Mouse (Mus musculus) brain, embryonic 14.5 days (tissue): ENCODE results near the gene Pcyt1a. TPM values are rescaled to one million over a fixed set of nuclear protein-coding genes. Genes with fewer than 3 reads are reported as not detected.
"Not testable (repeated sequence)": the region's sequence is repeated elsewhere in the genome, so short reads cannot be mapped to it uniquely, and the experiment has no call there.

Source experiments
- DNase-seq: peaks from one replicate; pipeline ENCODE4 v3.0.0-alpha.2; 2011; ENCODE audit warnings: low read depth
- CTCF ChIP-seq: fragments of 200-500 bp; IDR thresholded peaks from 2 replicates; pipeline ENCODE4 v1.5.1; 2012; ENCODE audit warnings: inconsistent platforms, mild to moderate bottlenecking, moderate library complexity, borderline replicate concordance; ENCODE audit not compliant: insufficient read depth, insufficient read length; ENCODE audit errors: extremely low read depth
- POLR2A ChIP-seq: fragments of 200-500 bp; IDR thresholded peaks from 2 replicates; pipeline ENCODE4 v1.6.1; 2012; ENCODE audit warnings: mild to moderate bottlenecking, inconsistent platforms, borderline replicate concordance; ENCODE audit not compliant: poor library complexity, insufficient read depth, insufficient read length, severe bottlenecking; ENCODE audit errors: extremely low read depth
- polyA plus RNA-seq: library from polyadenylated mRNA; depleted of rRNA; stranded (reverse); fragments of >200 nt; gene quantifications from 2 replicates; pipeline ENCODE4 v1.2.3, GENCODE M21; 2012

The Pcyt1a gene
- polyA plus RNA-seq, 1 experiment: 37.2 TPM

- no peak for DNase-seq
- TF ChIP-seq POLR2A (no peak), CTCF (no peak)
Observed at GRCm38 (mm10) chr16:32484431-32484871, 53.7 kb downstream of the Pcyt1a start.

DNA sequence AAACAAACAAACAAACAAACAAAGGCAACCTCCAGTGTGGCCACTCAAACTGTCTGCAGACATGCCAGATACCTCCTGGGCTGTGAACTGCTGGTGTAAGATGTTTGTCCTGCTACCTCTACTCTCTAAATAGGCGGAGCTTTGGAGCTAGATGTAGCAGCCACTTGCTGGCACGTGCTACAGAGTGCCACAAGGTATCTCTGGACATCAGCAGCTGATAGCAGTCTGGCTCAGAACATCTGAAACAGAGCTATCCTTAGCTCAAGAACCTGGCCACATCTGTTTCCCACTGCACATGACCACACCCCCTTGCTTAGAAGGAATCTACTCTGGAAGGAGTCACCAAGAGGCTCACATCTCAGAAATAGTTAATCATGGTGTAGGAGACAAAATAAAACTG, 54.5 kb downstream of the Pcyt1a start:
- no peak for DNase-seq
- TF ChIP-seq CTCF (no peak), POLR2A (no peak)

DNA sequence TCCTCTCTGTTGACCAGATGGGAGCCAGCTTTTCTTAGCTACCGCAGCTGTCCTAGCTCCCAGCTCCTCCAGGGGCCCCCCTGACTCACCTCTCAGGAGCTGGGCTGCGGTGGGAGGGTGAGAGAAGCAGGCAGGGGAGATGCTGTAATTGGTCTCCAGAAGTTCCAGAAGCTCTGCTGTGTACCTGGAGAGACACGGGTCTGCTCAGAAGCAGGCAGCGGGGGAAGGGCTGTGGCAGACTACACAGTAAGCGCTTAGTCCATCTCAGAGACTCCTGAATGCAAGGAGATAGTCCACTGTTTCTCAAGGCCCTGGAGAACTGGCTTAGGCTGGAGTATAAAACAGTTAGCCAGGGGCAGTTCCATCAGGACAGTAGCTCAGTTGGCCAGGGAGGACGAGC, 55.3 kb downstream of the Pcyt1a start:
- no peak for TF ChIP-seq POLR2A
- no peak for TF ChIP-seq CTCF
- DNase-seq: no peak

- TF ChIP-seq POLR2A: no peak
- TF ChIP-seq CTCF: no peak
- no peak for DNase-seq
Observed at GRCm38 (mm10) chr16:32487234-32488111, 56.8 kb downstream of the Pcyt1a start, which contains the start of gene Slc51a. Gene Slc51a, minus strand, starts transcription at chr16:32487879.

DNA sequence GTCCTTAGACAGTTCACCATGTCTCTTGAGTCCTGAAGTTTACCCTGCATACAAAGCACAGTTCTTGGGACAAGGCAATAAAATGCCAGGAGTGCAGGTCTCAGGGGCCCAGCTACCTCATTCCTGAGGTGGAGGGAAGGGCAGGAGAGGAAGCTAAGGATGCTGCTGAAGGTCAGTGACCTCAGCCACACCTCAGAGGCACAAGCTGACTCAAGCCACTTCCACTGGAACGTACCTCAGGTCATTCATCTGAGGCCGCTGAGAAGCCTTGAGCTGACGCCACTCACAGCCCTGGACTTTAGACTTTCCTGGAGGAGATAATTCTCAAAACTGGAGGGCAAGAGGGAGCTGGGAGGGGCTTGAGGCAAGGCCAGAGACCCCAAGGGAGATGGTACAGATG, 58.2 kb downstream of the Pcyt1a start:
- DNase-seq: no peak
- no peak for TF ChIP-seq POLR2A
- no peak for TF ChIP-seq CTCF

GRCm38 (mm10) chr16:32494371-32494770, 63.6 kb downstream of the Pcyt1a start:
- not testable (repeated sequence) for DNase-seq

- no peak for DNase-seq
- no peak for TF ChIP-seq POLR2A
- TF ChIP-seq CTCF: no peak
Observed at GRCm38 (mm10) chr16:32495965-32496364, 65.2 kb downstream of the Pcyt1a start, which contains the start of gene Zdhhc19. Gene Zdhhc19, plus strand, starts transcription at chr16:32496265.

- no peak for DNase-seq
- no peak for TF ChIP-seq POLR2A
- no peak for TF ChIP-seq CTCF
Observed at GRCm38 (mm10) chr16:32498996-32499395, 68.3 kb downstream of the Pcyt1a start.

DNA sequence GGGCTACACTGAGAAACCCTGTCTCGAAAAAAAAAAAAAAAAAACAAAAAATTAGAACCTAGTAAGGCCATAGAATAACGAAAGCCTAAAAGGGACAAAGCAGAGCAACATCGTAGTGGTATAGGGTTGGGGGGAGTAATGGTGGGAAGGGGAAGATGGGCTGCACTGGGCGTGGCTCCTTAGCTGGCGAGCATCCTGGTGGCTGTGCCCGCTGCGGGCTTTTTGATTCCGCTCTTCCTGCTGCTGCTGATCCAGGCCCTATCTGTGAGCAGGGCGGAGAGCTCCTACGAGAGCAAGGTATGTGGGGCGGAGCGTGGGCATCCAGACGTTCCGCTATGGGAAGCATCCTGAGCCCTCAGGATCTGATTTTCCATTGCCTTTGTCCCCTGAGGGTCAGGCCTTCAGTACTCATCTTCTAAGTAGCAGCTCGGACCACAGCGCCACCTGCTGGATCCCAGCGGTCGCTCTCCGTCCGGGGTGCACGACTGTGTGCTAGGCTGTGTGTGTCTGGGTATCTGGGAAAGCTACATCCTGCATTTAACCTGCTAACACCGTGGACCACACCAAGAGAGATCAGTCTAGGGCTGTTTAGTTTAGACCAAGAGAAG, 68.8 kb downstream of the Pcyt1a start:
- TF ChIP-seq CTCF (peak; percentile 97), POLR2A (peak; percentile 16; the same call in 1 of the 2 replicates)
- DNase-seq: peak; percentile 93

GRCm38 (mm10) chr16:32501459-32501858, 70.7 kb downstream of the Pcyt1a start:
- TF ChIP-seq POLR2A: no peak
- TF ChIP-seq CTCF: no peak
- no peak for DNase-seq

- DNase-seq: no peak
Observed at GRCm38 (mm10) chr16:32502621-32503335, 72.1 kb downstream of the Pcyt1a start.

GRCm38 (mm10) chr16:32503633-32504032, 72.9 kb downstream of the Pcyt1a start:
- no peak for DNase-seq
- no peak for TF ChIP-seq CTCF
- no peak for TF ChIP-seq POLR2A

More at GRCm38 (mm10) chr16:32502621-32503335, 72.1 kb downstream of the Pcyt1a start:
- no peak for TF ChIP-seq POLR2A
- TF ChIP-seq CTCF: no peak
